Mouse (Mus musculus) neural tube, embryonic 10.5 days (tissue): ENCODE data around the gene Tram1l1.
"Not testable (repeated sequence)": the region's sequence is repeated elsewhere in the genome, so short reads cannot be mapped to it uniquely, and the experiment has no call there.

ENCODE experiments used
- DNase-seq: peaks from one replicate; pipeline ENCODE4 v3.0.0-alpha.2; 2017; ENCODE audit warnings: low spot score; ENCODE audit errors: extremely low spot score

Gene Tram1l1

GRCm38 (mm10) chr3:124320821-124321576, at the start of gene Tram1l1:
Gene Tram1l1 (plus strand): TSS chr3:124320855.
- DNase-seq = peak; percentile 83

DNA sequence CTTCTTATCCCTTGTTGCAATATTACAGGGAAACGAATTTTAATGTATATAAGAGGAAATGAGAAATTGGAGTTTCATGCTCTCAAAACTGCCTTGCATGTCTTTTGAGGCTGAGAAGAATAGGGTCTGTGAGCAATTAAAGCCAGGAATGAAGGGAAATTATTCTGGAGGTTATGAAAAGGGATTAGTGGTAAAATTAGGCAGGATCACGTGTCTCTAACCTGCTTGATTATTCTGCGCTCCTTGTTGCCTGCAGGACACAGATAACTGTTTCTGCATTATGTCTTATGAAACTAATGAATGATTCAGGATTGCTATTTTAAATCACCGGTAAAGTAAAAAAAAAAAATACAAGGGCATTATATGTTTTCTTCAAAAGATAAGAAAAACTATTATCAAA, 49.4 kb upstream of the Tram1l1 start:
- no peak for DNase-seq

- DNase-seq = no peak
Observed at GRCm38 (mm10) chr3:124271668-124272067, 49.0 kb upstream of the Tram1l1 start.

GRCm38 (mm10) chr3:124272465-124273089, 48.1 kb upstream of the Tram1l1 start:
- no peak for DNase-seq

GRCm38 (mm10) chr3:124274928-124275609, 45.6 kb upstream of the Tram1l1 start:
- peak; percentile 41 for DNase-seq

- DNase-seq = not testable (repeated sequence)
Observed at GRCm38 (mm10) chr3:124288936-124289335, 31.7 kb upstream of the Tram1l1 start.

GRCm38 (mm10) chr3:124319254-124319653, 1.4 kb upstream of the Tram1l1 start:
- DNase-seq = no peak

DNA sequence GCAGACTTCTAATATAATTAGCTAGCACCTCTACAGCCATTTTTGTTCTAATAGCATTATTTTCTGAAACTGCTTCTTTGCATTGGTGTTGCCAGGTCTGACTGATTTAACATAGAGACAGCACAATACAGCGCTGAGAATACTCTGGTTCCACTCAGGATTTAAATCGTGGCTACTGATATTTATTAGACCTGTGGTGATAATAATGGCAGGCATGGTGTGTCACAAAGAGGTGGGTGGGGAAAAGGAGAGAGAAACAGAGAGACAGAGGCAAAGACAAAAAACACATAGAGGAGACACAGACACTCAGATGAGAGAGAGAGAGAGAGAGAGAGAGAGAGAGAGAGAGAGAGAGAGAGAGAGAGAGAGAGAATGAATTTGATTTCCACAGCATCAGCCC, 257 bp upstream of the Tram1l1 start:
- DNase-seq = no peak

- DNase-seq = no peak
Observed at GRCm38 (mm10) chr3:124346445-124346844, 25.8 kb downstream of the Tram1l1 start.

- no peak for DNase-seq
Observed at GRCm38 (mm10) chr3:124357533-124357932, 36.9 kb downstream of the Tram1l1 start.

DNA sequence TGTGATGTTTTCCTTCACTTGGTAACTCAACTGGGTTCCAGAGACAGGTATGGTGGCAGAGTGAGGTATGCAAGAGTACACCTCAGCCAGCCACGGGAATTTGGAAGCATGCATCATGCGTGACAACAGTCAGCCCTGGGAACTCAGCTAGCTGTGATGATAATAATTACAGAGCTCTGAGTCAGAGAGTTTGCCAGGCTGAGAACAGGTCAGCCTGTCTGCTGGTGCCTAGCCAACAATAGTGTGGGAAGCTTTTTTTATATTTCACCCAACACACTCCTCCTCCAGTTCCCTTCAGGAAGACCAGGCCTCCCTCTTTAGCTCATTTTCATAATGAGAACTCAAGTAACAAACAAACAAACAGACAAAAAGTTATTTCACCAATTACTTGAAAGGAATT, 51.4 kb downstream of the Tram1l1 start:
- no peak for DNase-seq
